Mouse (Mus musculus) cerebellum, adult 2 months (tissue): ENCODE measurements around the gene Rbms3.

Experiments
- CTCF ChIP-seq: fragments of 200-500 bp; IDR thresholded peaks from 2 replicates; pipeline ENCODE4 v1.5.1; 2011; ENCODE audit warnings: low read depth, mild to moderate bottlenecking, control low read depth, low read length, moderate library complexity, borderline replicate concordance; ENCODE audit not compliant: insufficient read depth
- POLR2A ChIP-seq: fragments of 200-500 bp; IDR thresholded peaks from 2 replicates; pipeline ENCODE4 v1.6.1; 2011; ENCODE audit warnings: low read length, control low read depth, borderline replicate concordance; ENCODE audit not compliant: insufficient read depth

DNA sequence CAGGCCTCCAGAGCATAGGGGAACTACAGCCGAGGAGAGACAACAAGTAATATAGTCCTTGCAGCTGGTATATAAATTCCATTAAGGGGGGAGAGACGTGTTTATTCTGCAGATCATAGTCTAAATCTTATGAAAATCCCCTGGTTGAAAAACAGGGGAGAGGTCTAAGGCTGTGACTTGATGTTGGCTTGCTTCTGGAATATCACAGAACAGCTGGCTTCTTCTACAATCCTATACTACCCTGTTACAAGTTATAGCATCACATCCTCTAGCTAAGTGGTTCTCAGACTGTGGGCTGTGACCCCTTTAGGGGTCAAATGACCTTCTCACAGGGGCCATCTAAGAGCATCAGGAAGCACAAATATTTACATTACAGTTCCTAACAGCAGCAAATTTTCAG, 419.4 kb downstream of the Rbms3 start:
- TF ChIP-seq CTCF: no peak
- no peak for TF ChIP-seq POLR2A
